Mouse (Mus musculus): ENCODE data around the gene Pot1b.

Gene Pot1b

DNA sequence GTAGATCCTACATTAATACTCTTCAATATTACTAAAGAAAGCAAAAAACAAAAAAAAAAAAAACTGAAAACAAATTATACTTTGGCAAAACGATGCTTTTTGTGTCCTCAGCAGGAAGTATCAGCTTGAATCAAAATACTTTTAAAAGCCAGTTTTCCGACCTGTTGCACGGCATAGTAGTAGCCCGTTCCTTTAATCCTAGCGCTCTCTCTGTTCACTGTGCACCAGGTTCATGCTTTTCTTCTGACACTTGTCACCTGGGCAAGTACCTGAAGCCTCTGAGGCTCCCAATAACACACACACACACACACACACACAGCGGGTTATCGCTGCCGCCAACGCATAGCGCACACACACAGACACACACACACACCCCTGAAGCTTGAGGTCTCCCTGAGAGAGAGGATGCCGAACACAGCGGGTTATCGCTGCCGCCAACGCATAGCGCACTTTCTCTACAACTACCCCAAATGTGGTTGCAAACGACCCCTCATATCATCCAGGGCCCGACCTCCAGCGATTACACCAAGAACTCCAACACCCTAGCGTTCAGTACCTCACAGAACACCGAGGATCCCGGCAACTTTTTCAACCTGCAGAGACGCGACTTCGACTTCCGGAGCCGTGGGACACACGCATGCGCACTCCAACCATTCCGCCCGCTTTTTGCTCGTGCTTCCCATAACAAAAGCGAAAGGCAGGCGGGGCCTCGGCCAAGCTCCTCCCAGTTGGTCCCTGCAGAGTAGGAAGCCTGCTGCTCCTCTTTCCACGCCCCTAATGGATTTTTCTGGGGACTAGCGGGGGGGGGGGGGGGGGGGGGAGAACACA is at the start of gene Pot1b:
Gene Pot1b (minus strand): TSS at position 645 of the 828 bp plus-strand sequence.
- peak; percentile 99 for DNase-seq (ENCODE audit: low read depth, low spot score)

DNA sequence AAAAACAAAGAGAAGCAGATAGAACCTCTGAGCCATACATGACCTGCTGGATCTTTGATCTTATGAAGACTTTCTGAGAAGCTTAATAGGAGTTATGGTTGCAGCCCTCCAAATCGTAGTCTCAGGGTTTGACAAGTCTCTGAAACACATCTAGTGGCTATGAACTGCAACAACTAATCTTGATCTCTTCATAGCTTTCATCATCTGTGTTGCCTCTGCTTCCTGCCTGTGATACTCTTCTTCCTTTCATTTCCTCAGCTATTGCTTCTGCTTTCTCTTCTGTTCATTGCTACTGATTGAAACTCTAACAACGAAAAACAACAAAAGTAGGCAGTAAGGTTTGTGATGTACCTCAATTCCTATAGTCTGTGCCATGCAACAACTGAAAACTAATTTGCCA is 38.7 kb upstream of the Pot1b start:
- DNase-seq (ENCODE audit: low read depth, low spot score), result no peak

DNA sequence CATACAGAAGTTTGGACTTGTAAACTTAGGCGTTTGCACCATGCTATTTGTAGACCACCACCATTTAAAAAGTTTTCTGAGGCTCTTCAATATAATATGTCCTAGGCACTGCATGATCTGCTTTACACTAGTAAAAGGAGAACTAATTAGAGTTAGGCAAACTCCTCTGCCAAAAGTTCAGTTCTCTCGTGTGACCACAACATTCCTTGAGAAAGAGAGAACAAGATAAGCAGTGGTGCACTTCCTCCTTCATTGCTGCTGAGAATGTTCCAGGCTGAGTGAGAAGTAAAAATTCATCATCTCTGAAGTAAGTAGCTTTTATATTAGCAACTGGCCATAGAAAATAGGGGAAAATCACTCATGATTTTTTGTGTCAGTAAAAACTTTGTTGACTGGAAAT is 37.4 kb upstream of the Pot1b start, which contains the start of gene Adgre4:
Gene Adgre4 (plus strand): TSS at position 199 of the 400 bp plus-strand sequence.
- no peak for DNase-seq (ENCODE audit: low read depth, low spot score)

DNA sequence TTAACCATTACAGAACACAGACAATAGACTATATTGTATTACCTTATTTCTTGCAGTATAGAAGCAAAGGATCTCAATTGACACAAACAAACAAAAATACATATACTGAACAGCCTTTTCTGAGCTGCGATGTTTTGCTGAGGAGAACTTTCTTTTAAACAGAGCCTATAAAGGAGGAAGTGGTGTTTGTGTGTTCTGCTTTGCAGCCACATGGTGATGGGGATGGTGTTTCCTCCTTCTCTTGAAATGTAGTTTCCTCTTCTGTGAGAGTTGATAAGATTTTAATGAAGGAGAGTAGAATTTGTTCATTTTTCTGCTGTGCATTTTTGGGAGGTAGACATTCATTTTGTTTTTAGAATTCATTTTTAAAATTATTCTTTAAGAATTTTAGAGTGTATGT is 24.2 kb upstream of the Pot1b start:
- no peak for DNase-seq (ENCODE audit: low read depth, low spot score)

DNA sequence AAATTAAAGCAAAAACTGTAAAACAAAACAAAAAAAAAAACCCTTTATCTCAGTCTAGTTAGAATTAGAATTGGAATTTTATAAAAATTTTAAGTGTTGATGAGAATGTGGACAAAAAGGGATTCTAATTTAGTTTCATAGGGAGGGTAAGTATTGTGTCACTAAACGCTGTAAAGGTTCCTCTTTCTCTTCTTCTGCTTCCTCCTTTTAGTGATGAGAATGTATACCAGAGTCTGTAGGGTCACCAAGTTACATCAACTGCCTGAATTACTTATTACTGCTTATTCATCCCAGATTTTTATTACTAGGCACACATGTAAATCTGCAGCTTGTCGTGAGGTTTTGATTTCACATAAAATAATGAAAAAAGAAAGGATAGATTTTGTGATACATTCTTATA is 13.8 kb upstream of the Pot1b start:
- DNase-seq (ENCODE audit: low read depth, low spot score), result no peak

DNA sequence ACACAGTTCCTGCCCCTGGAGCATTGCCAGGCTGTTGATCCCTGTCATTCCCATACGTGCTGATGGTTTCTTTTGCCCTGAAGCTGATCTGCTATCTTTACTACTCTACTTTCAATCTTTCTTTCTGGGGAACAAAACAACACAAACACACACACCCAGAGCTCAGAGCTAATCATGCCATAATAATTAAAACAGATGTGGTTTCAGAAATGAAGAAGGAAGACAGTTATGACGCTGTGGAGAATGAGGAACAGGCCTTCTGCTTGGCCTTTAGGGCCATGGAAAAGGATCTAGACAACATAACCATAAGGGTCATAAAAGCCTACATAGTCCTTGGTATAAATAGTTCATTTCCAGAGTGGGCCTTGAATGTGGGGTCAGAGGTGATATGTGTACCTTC is 9.8 kb upstream of the Pot1b start:
- DNase-seq (ENCODE audit: low read depth, low spot score), result no peak

DNA sequence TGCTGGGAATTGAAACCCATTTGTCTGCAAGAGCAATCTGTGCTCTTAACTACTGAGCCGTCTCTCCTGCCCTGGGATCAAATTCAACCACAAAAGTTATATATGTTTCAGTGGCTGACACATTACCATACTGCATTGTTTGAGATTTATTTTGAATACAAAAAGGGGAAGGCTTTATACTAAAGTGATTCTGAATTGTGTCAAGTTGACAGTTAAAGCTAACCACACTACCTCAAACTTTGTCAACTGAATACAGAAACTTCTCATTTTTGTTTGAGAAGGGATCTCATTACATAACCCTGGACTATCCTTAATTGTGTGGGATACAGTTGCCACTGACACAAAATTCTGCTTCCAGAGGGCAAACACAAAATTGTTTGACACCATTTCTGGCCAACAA is 8.8 kb upstream of the Pot1b start:
- DNase-seq (ENCODE audit: low read depth, low spot score), result no peak

DNA sequence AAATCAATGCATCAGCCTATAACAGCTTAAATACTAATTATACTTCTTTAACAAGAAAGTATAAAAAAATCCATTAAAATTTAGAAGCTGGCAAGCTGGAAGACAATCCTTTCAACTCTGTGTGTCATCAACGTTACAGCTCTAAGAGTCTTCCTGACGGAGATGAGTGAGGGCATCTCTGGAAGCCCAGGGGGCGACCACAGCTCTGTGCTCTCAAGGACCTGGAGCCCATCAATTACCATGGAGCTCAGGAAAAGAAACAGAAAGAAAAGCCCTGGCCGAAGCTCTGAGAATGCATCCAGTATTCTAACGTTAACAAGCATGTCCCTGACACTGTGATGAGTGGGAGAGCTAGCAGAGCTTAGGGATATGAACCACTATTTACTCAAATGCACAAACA is 9.6 kb downstream of the Pot1b start:
- no peak for DNase-seq (ENCODE audit: low read depth, low spot score)

DNA sequence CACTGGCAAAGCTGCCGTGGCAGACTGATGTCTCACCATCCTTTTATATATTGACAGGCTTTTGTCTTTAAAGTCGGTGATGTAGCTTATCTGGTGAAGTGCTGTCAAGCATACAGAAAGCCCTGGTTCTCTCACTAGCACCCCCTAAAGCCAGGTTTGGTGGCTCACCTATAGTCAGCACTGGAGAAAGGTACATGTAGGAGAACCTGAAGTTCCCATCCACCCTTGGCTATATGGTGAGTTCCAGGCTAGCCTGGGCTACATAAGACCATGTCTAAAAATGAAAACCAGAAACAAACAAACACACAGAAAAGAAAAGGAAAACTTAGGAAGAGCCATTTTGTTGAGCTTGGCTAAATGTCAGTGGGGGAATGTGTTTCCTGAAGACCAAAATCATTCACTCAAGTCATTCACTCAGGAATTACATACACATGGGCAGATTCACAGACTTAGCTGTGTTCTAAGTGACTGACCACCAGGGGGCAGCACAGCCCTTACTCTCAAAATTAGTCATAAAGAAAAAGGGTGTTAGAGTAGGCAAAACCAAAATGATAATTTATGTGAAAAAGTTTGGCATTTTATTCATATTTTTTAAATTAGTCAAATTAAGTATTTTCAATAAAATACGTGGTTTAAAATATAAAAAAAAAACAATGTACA is 10.1 kb downstream of the Pot1b start:
- peak; percentile 81 for DNase-seq (ENCODE audit: low read depth, low spot score)

DNA sequence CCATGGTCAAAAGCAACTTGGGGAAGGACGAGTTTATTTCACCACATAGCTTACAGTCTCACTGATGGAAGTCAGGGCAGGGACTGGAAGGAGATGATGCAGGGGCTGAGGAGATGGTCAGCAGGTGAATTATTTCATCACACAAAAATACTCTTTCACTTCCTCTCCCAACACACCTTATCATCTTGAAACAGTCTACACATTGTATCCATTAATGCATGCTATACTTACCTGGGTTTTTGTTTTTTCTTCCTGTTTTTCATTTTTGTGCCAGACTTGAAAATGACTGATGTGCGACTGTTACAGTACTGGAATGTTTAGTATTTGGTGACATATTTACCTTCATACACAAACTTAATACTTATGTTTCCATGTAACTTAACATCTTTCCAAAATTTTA is 13.0 kb downstream of the Pot1b start:
- no peak for DNase-seq (ENCODE audit: low read depth, low spot score)

DNA sequence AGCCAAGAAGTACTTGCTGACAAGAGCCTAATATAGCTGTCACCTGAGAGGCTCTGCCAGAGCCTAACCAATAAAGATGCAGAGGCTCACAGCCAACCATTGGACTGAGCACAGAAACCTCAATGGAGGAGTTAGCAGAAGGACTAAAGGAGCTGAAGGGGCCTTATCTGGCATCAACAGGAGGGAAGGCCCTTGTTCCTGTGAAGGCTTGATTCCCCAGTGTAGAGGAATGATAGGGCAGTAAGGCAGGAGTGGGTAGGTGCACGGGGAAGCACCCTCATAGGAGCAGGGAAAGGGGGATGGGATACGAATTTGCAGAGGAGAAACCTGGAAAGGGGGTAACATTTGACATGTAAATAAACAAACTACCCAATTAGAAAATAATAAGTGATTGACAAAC is 51.3 kb downstream of the Pot1b start:
- DNase-seq (ENCODE audit: low read depth, low spot score), result no peak

DNA sequence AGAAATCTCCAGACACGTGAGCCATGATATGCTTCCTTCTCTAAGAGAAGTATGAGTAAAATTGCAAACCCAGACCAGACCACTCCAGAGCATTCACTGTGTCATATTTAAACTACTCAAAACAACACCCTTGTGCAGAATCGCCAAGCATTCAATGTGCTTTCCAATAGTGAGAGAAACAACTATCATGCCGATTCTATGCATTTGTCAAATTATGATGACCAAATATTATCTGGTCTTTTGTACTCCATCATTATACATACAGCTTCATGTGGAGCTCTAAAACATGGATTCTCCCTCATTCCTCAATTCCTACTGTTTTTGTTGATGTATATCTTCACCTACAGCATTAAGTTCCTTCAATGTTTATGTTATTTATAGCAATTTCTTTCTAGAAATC is 87.3 kb downstream of the Pot1b start, which contains the start of gene Vmn2r118:
Gene Vmn2r118 (minus strand): TSS at position 101 of the 400 bp plus-strand sequence.
- no peak for DNase-seq (ENCODE audit: low read depth, low spot score)

Measured in forelimb bud, embryonic 11.5 days (tissue).